Mouse (Mus musculus) midbrain, embryonic 11.5 days (tissue): Measurements from ENCODE around the gene Tnfsf14. TPM values are rescaled to one million over a fixed set of nuclear protein-coding genes. Genes with fewer than 3 reads are reported as not detected.

Experiments
- ATAC-seq: fragments of 200-750 bp; cut with Nextera tagmentation; 2 replicates; pipeline ENCODE4 v1.8.0; 2017; ENCODE audit warnings: moderate TSS enrichment, moderate library complexity; ENCODE audit not compliant: low FRiP score
- DNase-seq: peaks from one replicate; pipeline ENCODE4 v3.0.0; 2015; ENCODE audit warnings: low spot score; ENCODE audit errors: missing footprints
- H3K27ac ChIP-seq: fragments of 300-500 bp; sonication (generic); 2 replicates; pipeline ENCODE4 v1.5.1; 2014; ENCODE audit warnings: low read depth, low read length
- H3K27me3 ChIP-seq: fragments of 300-500 bp; sonication (generic); 2 replicates; pipeline ENCODE4 v1.6.1; 2014; ENCODE audit warnings: mild to moderate bottlenecking, low read length, moderate library complexity, mixed read lengths; ENCODE audit not compliant: control insufficient read depth, insufficient read depth
- H3K36me3 ChIP-seq: fragments of 300-500 bp; sonication (generic); 2 replicates; pipeline ENCODE4 v1.6.1; 2014; ENCODE audit warnings: mild to moderate bottlenecking, low read length, moderate library complexity, mixed read lengths; ENCODE audit not compliant: control insufficient read depth, insufficient read depth
- H3K4me1 ChIP-seq: fragments of 300-500 bp; sonication (generic); 2 replicates; pipeline ENCODE4 v1.6.1; 2014; ENCODE audit warnings: low read length; ENCODE audit not compliant: control insufficient read depth, insufficient read depth
- H3K4me2 ChIP-seq: fragments of 300-500 bp; sonication (generic); 2 replicates; pipeline ENCODE4 v1.6.1; 2014; ENCODE audit warnings: mild to moderate bottlenecking, moderate library complexity
- H3K4me3 ChIP-seq: fragments of 300-500 bp; sonication (generic); 2 replicates; pipeline ENCODE4 v1.5.1; 2014; ENCODE audit warnings: low read depth, low read length
- H3K9ac ChIP-seq: fragments of 300-500 bp; sonication (generic); 2 replicates; pipeline ENCODE4 v1.6.1; 2014; ENCODE audit warnings: low read length
- H3K9me3 ChIP-seq: fragments of 300-500 bp; sonication (generic); 2 replicates; pipeline ENCODE4 v1.6.1; 2016; ENCODE audit warnings: low read length; ENCODE audit not compliant: control insufficient read depth
- WGBS: fragments of 180-500 bp; shearing (Covaris S2); extraction: QIAGEN DNeasy Blood & Tissue Kit; methylation state at CpG from one replicate; pipeline ENCODE4 v1.1.7; 2014; 5-methylcytosine and 5-hydroxymethylcytosine counted together
- microRNA-seq: library from miRNA; unstranded; fragments of <30 nt; microRNA quantifications from one replicate; pipeline ENCODE4, GENCODE M21; 2017
- polyA plus RNA-seq: library from polyadenylated mRNA; unstranded; fragments of >200 nt; fragmentation: Nextera tagmentation; extraction: Ambion mirVana; gene quantifications from 2 replicates; pipeline ENCODE4 v1.2.1, GENCODE M21; 2014

Tnfsf14 gene
- polyA plus RNA-seq, 1 experiment from 2014 or later: 0.07 TPM

DNA sequence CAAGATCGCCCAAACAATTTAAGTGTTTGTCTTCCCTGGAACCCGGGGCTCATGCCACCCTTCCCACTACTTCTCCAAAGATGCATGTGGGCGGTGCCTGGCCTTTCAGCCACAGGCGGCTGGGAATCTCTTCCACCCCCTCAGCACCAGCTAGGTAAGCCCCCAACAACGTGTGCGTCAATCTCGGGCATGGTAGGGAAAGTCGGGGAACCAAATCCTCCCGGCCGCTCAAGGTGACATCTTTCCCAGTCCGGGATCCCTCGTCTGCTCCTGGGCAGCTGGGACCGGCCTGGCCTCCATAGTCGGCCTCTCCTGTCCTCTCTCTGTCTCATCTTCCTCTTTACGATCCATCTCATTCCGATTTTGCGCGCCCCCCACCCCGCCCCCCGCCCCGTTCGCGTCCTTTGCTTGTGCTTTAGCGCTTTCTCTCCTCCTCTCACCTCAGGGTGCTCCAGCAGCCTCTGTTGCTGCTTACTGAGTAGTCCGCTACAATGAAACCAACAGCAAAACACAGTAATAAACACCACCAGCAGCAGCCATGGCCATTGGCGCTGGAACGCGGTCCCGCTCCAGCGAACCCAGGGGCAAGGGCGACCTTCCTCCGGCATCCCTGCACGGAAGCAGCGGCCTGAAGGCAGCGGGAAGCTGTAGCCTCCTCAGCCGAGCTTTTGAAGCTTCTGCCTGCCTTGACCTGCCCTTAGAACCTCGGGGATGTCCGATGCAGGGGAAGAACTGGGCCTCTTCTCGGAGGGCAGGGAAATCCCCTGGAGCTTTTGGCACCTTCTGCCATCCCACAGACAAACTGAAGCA lies 44.8 kb downstream of the Tnfsf14 start, which contains the start of gene Cd70:
Gene Cd70, minus strand, starts transcription at position 784 of the 810 bp plus-strand sequence.
- H3K27me3 ChIP-seq: peaks cover 19% of the 10 kb centered on the region
- peak within 1 kb of the TSS; percentile 24 for H3K4me3 ChIP-seq
- peak within 1 kb of the TSS; percentile 57 for H3K9ac ChIP-seq

DNA sequence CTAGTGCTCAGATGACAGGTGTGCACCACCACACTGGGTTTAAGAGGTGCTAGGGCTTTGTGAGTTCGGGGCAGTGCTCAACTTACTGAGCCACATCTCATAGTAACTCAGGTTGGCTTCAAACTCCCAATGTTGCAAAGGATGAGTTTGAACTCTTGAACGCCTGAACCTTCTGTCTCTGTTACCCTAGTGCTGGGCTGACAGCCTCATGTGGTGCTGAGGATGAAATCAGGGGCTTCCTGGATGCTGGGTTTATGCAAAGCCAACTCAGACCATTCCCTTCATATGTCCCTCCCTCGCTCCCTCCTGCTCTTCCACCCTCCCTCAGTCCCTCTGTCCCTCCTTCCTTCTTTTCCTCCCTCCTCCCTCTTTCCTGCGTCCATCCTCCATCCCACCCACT lies 45.6 kb downstream of the Tnfsf14 start:
- WGBS: 63% methylated on average over 4 of the region's 4 CpGs
- H3K36me3 ChIP-seq: no peaks in the 10 kb centered on the region
- H3K4me1 ChIP-seq: peaks cover 4% of the 10 kb centered on the region; the same call in 1 of the 2 replicates
- H3K9me3 ChIP-seq: no peaks in the 10 kb centered on the region
- DNase-seq: peak; percentile 78
- H3K4me3 ChIP-seq: no peak overlapping the region
- peaks cover 19% of the 10 kb centered on the region for H3K27me3 ChIP-seq
- no peak overlapping the region for H3K27ac ChIP-seq
- ATAC-seq: no peak
- H3K9ac ChIP-seq: no peak overlapping the region
- H3K4me2 ChIP-seq: no peak overlapping the region; the same call in 1 of the 2 replicates

More for the DNA sequence above, 44.8 kb downstream of the Tnfsf14 start, which contains the start of gene Cd70:
- Histone ChIP-seq H3K4me1 (peaks cover 4% of the 10 kb centered on the region; the same call in 1 of the 2 replicates), H3K9me3 (no peaks in the 10 kb centered on the region), H3K4me2 (peak within 1 kb of the TSS; percentile 53), H3K27ac (no peak within 1 kb of the TSS), H3K36me3 (no peaks in the 10 kb centered on the region)
- WGBS: 2% methylated on average over 39 of the region's 39 CpGs
- DNase-seq (peak; percentile 90), ATAC-seq (0 out of 2 replicates have a peak, but pooled peaks have one; percentile 22)

DNA sequence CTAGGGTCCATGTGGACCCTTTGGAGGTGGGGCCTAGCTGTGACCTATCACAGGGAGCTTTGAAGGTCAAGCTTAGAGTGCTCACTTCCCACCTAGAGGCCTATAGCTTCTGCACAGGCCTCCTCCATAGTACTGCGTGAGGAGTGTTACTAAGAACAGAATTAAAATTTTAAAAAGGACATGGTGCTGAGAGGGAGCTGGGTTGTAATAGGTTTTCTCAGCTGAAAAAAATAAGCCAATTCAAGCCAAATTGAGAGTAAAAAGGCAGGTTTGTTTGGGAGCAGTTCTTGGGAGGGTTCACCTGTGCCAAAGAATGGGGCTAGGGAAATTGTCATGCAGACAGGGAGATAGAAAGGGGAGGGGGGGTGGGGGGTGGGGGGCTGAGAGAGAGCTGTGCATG lies 48.9 kb downstream of the Tnfsf14 start:
- 71% methylated on average over 1 of the region's 1 CpGs for WGBS
- Histone ChIP-seq H3K27ac (no peak overlapping the region), H3K9me3 (no peaks in the 10 kb centered on the region), H3K4me2 (no peak overlapping the region), H3K4me1 (peaks cover 4% of the 10 kb centered on the region; the same call in 1 of the 2 replicates), H3K4me3 (no peak overlapping the region), H3K9ac (no peak overlapping the region), H3K36me3 (no peaks in the 10 kb centered on the region), H3K27me3 (peaks cover 17% of the 10 kb centered on the region)
- ATAC-seq: no peak
- no peak for DNase-seq

DNA sequence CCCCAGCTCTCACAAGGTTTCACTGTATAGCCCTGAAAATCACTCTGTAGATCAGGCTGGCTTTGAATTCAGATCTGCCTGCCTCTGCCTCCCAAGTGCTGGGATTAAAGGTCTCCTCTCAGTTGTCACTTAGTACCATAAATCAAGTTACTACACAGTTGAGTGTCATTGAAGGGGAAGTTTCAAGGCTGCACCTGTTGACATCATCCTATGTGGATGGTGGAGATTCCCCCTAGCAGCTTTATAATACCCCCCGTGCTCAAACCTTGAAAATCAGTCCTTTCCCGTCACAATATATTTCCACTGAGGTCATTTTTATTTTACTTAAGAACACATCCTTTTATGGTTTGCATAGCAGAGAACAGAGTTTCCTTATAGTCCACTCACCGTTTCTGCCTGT lies 50.3 kb downstream of the Tnfsf14 start:
- H3K9ac ChIP-seq: no peak overlapping the region
- 88% methylated on average over 3 of the region's 3 CpGs for WGBS
- H3K4me2 ChIP-seq: no peak overlapping the region

DNA sequence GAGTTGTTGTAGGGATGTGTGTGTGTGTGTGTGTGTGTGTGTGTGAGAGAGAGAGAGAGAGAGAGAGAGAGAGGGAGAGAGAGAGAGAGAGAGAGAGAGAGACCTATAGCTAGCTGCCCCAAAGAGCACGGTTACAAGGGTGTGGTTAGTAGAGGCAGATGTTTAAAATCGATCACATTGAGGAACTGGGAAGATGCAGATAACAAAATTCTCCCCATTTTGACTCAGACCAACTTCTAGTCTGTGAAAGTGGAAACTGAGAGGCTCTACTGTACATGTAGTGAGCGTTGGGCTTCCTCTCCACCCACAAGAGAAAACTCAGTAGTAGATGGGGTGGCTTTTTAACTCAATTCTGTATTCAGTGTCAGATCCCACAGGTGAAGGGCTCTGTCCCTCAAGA lies 54.3 kb downstream of the Tnfsf14 start:
- WGBS: 90% methylated on average over 3 of the region's 3 CpGs
- H3K4me3 ChIP-seq: no peak overlapping the region
- no peak for ATAC-seq
- DNase-seq: no peak
- no peaks in the 10 kb centered on the region for H3K36me3 ChIP-seq
- no peaks in the 10 kb centered on the region for H3K27me3 ChIP-seq
- H3K27ac ChIP-seq: no peak overlapping the region
- no peaks in the 10 kb centered on the region for H3K9me3 ChIP-seq
- H3K4me1 ChIP-seq: no peaks in the 10 kb centered on the region
- H3K4me2 ChIP-seq: no peak overlapping the region
- H3K9ac ChIP-seq: no peak overlapping the region

More for the DNA sequence above, 50.3 kb downstream of the Tnfsf14 start:
- no peaks in the 10 kb centered on the region for H3K36me3 ChIP-seq
- no peak overlapping the region for H3K4me3 ChIP-seq
- ATAC-seq (no peak), DNase-seq (no peak)
- no peaks in the 10 kb centered on the region for H3K4me1 ChIP-seq
- peaks cover 6% of the 10 kb centered on the region for H3K27me3 ChIP-seq
- no peaks in the 10 kb centered on the region for H3K9me3 ChIP-seq
- H3K27ac ChIP-seq: no peak overlapping the region

Small RNA genes within 50 kb of the gene (microRNA-seq; reads per million reads assigned to microRNA genes)
- gene Mir6978: not detected

Other genes with a start within 250 kb of the Tnfsf14 start
- gene Acer1, start 212.1 kb downstream of the Tnfsf14 start, polyA plus RNA-seq: not detected in 2 replicates
- gene Clpp, start 203.9 kb downstream of the Tnfsf14 start, polyA plus RNA-seq: 131 and 137 TPM in 2 replicates
- 34.1 and 36.4 TPM in 2 replicates for gene Alkbh7, start 196.8 kb downstream of the Tnfsf14 start, polyA plus RNA-seq
- 0.97 TPM in 1 of 2 replicates, not detected in the other for gene Pspn, start 194.2 kb downstream of the Tnfsf14 start, polyA plus RNA-seq
- gene Gtf2f1, start 182.9 kb downstream of the Tnfsf14 start, polyA plus RNA-seq: 70.5 and 76.0 TPM in 2 replicates
- gene Gm17949, start 182.7 kb downstream of the Tnfsf14 start, polyA plus RNA-seq: 0.19 and 0.32 TPM in 2 replicates
- 42.3 and 44.9 TPM in 2 replicates for gene Khsrp, start 162.7 kb downstream of the Tnfsf14 start, polyA plus RNA-seq
- gene Slc25a41, start 152.5 kb downstream of the Tnfsf14 start, polyA plus RNA-seq: not detected in 2 replicates
- 0.80 and 1.2 TPM in 2 replicates for gene Crb3, start 135.1 kb downstream of the Tnfsf14 start, polyA plus RNA-seq
- gene Slc25a23, start 134.3 kb downstream of the Tnfsf14 start, polyA plus RNA-seq: 14.2 and 16.5 TPM in 2 replicates
- gene Dennd1c, start 115.7 kb downstream of the Tnfsf14 start, polyA plus RNA-seq: 2.2 and 2.7 TPM in 2 replicates
- 167 and 171 TPM in 2 replicates for gene Tubb4a, start 106.4 kb downstream of the Tnfsf14 start, polyA plus RNA-seq
- 8.1 and 9.0 TPM in 2 replicates for gene Tnfsf9, start 88.9 kb downstream of the Tnfsf14 start, polyA plus RNA-seq
- gene Cd70, start 44.4 kb downstream of the Tnfsf14 start, polyA plus RNA-seq: 0.16 and 0.40 TPM in 2 replicates
- gene C3, start 34.0 kb upstream of the Tnfsf14 start, polyA plus RNA-seq: 0.19 and 0.68 TPM in 2 replicates
- 19.7 and 24.5 TPM in 2 replicates for gene Gpr108, start 54.3 kb upstream of the Tnfsf14 start, polyA plus RNA-seq
- 21.2 and 23.6 TPM in 2 replicates for gene Trip10, start 55.3 kb upstream of the Tnfsf14 start, polyA plus RNA-seq
- 1.8 and 2.3 TPM in 2 replicates for gene Vav1, start 84.9 kb upstream of the Tnfsf14 start, polyA plus RNA-seq
- gene Adgre1, start 164.5 kb upstream of the Tnfsf14 start, polyA plus RNA-seq: 3.4 and 4.4 TPM in 2 replicates